In the genomic region with DNA sequence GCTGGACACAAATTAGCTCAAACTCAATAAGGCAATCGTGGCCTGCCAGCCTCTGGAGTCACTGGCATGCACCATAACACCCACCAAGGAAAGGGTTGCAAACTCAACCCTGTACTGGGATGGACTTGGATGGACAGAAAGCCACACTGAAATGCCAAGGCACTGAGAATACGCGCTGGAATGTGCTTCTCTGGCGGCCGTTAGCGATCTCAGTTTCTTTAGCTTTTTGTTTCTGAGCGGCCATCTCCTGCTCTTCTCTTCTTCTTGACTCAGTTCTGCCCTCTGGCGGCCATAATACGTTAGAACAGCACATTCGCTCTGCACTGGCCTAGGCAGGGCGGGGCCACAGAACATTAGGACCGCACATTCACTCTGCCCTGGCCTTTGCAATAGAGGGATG, we compare ENCODE assay signal across 8 mouse cellular contexts. TPM values are rescaled to one million over a fixed set of nuclear protein-coding genes. Genes with fewer than 3 reads are reported as not detected.
DNase-seq lines count a peak whose midpoint lies in the region; ATAC-seq and TF ChIP-seq lines count a peak whose summit lies in the region.

No protein-coding gene starts in this region.

- WGBS in forebrain, embryonic 14.5 days: 7% methylated on average over 12 of the region's 12 CpGs
- 8% methylated on average over 12 of the region's 12 CpGs for WGBS in large intestine, adult 2 months
- WGBS in liver, postnatal 0 days (ENCODE audit: insufficient replicate concordance): 12% methylated on average over 12 of the region's 12 CpGs

- no peak overlapping the region for H3K4me3 ChIP-seq in ES-Bruce4 (ENCODE audit: low read depth, low read length)
- H3K4me3 ChIP-seq in forebrain, embryonic 14.5 days (ENCODE audit: low read depth, low read length): no peak overlapping the region
- no peak overlapping the region for H3K4me3 ChIP-seq in liver, postnatal 0 days (ENCODE audit: low read depth, low read length)

- no peaks in the 10 kb centered on the region for H3K36me3 ChIP-seq in ES-Bruce4 (ENCODE audit: control insufficient read depth, insufficient read depth, low read length, poor library complexity, severe bottlenecking)
- H3K36me3 ChIP-seq in forebrain, embryonic 14.5 days (ENCODE audit: control insufficient read depth, insufficient read depth, low read length): no peaks in the 10 kb centered on the region
- H3K36me3 ChIP-seq in liver, postnatal 0 days (replicated peaks; ENCODE audit: insufficient read depth, low read length): no peaks in the 10 kb centered on the region

- intact Hi-C loops in heart, postnatal 14 days (cut with DNase I): loop anchor here (2.0 to 5.0 kb wide), 2 partner anchors 91 to 145 kb away; no protein-coding TSS in a partner anchor

- no peaks in the 10 kb centered on the region for H3K27me3 ChIP-seq in ES-Bruce4 (ENCODE audit: control insufficient read depth, insufficient read depth, low read length, poor library complexity, severe bottlenecking)
- no peaks in the 10 kb centered on the region for H3K27me3 ChIP-seq in forebrain, embryonic 14.5 days (replicated peaks; ENCODE audit: control insufficient read depth, insufficient read depth, low read length)
- H3K27me3 ChIP-seq in liver, postnatal 0 days (ENCODE audit: insufficient read depth, low read length): no peaks in the 10 kb centered on the region

- no peak overlapping the region for H3K27ac ChIP-seq in ES-Bruce4 (ENCODE audit: insufficient read depth, low read length)
- H3K27ac ChIP-seq in forebrain, embryonic 14.5 days (ENCODE audit: low read depth, low read length): no peak overlapping the region
- no peak overlapping the region for H3K27ac ChIP-seq in liver, postnatal 0 days (ENCODE audit: low read depth)

- DNase-seq in forebrain, embryonic 14.5 days (ENCODE audit: low spot score): peak; percentile 85
- DNase-seq in heart, postnatal 14 days: peak; percentile 78 to 88
- peak; percentile 76 for DNase-seq in large intestine, adult 2 months (ENCODE audit: low read depth, low spot score)
- DNase-seq in liver, postnatal 0 days: peak; percentile 84
- DNase-seq in thymus, adult 18-20 months: peak; percentile 44 to 56

- H3K4me2 ChIP-seq in forebrain, embryonic 14.5 days (ENCODE audit: low read length): 0 out of 2 replicates have a peak overlapping the region, but pooled peaks have one; percentile 15
- peak overlapping the region; percentile 46; the same call in 1 of the 2 replicates for H3K4me2 ChIP-seq in liver, postnatal 0 days (ENCODE audit: low read depth, low read length)

- no peak for TF ChIP-seq EP300 in ES-Bruce4 (IDR thresholded peaks at IDR 0.05; ENCODE audit: insufficient read depth, low read depth, low read length)
- no peak for TF ChIP-seq EP300 in liver, postnatal 0 days (IDR thresholded peaks at IDR 0.05; ENCODE audit: low read depth)

- peak; percentile 84 for TF ChIP-seq CTCF in ES-Bruce4 (IDR thresholded peaks at IDR 0.05; ENCODE audit: low read depth, low read length)
- peak; percentile 96 for TF ChIP-seq CTCF in liver, postnatal 0 days (IDR thresholded peaks at IDR 0.05; ENCODE audit: low read depth)

- no peak for TF ChIP-seq POLR2A in ES-Bruce4 (IDR thresholded peaks at IDR 0.05; ENCODE audit: insufficient read depth, low read length)

- H3K9ac ChIP-seq in ES-Bruce4 (ENCODE audit: low read depth, poor library complexity, severe bottlenecking): no peak overlapping the region
- no peak overlapping the region for H3K9ac ChIP-seq in forebrain, embryonic 14.5 days (ENCODE audit: low read length)
- H3K9ac ChIP-seq in liver, postnatal 0 days (replicated peaks): no peak overlapping the region

- ATAC-seq in cerebellum, adult (ENCODE audit: insufficient number of reproducible peaks, low FRiP score, low TSS enrichment): peak; percentile 51; the same call in 1 of the 2 replicates
- ATAC-seq in forebrain, embryonic 14.5 days: peak; percentile 76
- ATAC-seq in liver, postnatal 0 days: peak; percentile 20; the same call in 1 of the 2 replicates
- peak; percentile 60 for ATAC-seq in neutrophil, adult 5-6 weeks (ENCODE audit: extremely low read depth, insufficient number of reproducible peaks, low FRiP score, poor library complexity, severe bottlenecking)

- H3K9me3 ChIP-seq in ES-Bruce4 (replicated peaks; ENCODE audit: control insufficient read depth, insufficient read depth, low read length, poor library complexity, severe bottlenecking): no peaks in the 10 kb centered on the region
- no peaks in the 10 kb centered on the region for H3K9me3 ChIP-seq in forebrain, embryonic 14.5 days (replicated peaks; ENCODE audit: control insufficient read depth, low read length)
- H3K9me3 ChIP-seq in liver, postnatal 0 days (ENCODE audit: low read length): no peaks in the 10 kb centered on the region

- H3K4me1 ChIP-seq in ES-Bruce4 (ENCODE audit: control insufficient read depth, insufficient read depth, low read length): no peaks in the 10 kb centered on the region
- no peaks in the 10 kb centered on the region for H3K4me1 ChIP-seq in forebrain, embryonic 14.5 days (ENCODE audit: control insufficient read depth, insufficient read depth, low read length)
- peaks cover 33% of the 10 kb centered on the region for H3K4me1 ChIP-seq in liver, postnatal 0 days (ENCODE audit: insufficient read depth)

RNA-seq across cellular contexts. Expression of gene Ddr1, which starts 33.3 kb away (rescaled TPM):
- 59.8 and 61.6 TPM in 2 replicates for polyA plus RNA-seq in ES-Bruce4 (2011; ENCODE audit: insufficient read depth, insufficient read length, low read depth, missing spikeins)
- 62.0 and 74.5 TPM in 2 replicates for polyA plus RNA-seq in forebrain, embryonic 14.5 days (2014; fragmentation: Nextera tagmentation; extraction: Ambion mirVana)
- total RNA-seq in heart, postnatal 14 days (2021): 10 to 100 TPM; 40.1 to 44.1 TPM
- polyA plus RNA-seq in large intestine, adult 2 months (2012; rRNA removed): 39.0 and 48.9 TPM in 2 replicates
- polyA plus RNA-seq in liver, postnatal 0 days (2015; fragmentation: Nextera tagmentation; extraction: Ambion mirVana): 2.2 and 2.3 TPM in 2 replicates
- total RNA-seq in neutrophil, adult 5-6 weeks (2017): 0.81 TPM in 1 of 2 replicates, not detected in the other

Comparison
In these comparisons a context has a peak if more than half of its experiments do, and no peak if none do; other contexts are left out.
1. ATAC-seq: peak in every context shown above with its lines; median percentile 76 in forebrain, embryonic 14.5 days; 60 in neutrophil, adult 5-6 weeks; 51 in cerebellum, adult; 20 in liver, postnatal 0 days.
2. RNA of gene Ddr1, which starts 33.3 kb away (polyA plus RNA-seq): 62.0 to 74.5 TPM in forebrain, embryonic 14.5 days, 59.8 to 61.6 TPM in ES-Bruce4 and 39.0 to 48.9 TPM in large intestine, adult 2 months; 2.2 to 2.3 TPM in liver, postnatal 0 days; every median in the first group is over 10 times any median in the second.
3. Peak in every context shown above with its lines, with median percentiles within 50 percentile points of each other: DNase-seq.